Mouse (Mus musculus): ENCODE measurements around the gene Nrcam.

Nrcam gene

DNA sequence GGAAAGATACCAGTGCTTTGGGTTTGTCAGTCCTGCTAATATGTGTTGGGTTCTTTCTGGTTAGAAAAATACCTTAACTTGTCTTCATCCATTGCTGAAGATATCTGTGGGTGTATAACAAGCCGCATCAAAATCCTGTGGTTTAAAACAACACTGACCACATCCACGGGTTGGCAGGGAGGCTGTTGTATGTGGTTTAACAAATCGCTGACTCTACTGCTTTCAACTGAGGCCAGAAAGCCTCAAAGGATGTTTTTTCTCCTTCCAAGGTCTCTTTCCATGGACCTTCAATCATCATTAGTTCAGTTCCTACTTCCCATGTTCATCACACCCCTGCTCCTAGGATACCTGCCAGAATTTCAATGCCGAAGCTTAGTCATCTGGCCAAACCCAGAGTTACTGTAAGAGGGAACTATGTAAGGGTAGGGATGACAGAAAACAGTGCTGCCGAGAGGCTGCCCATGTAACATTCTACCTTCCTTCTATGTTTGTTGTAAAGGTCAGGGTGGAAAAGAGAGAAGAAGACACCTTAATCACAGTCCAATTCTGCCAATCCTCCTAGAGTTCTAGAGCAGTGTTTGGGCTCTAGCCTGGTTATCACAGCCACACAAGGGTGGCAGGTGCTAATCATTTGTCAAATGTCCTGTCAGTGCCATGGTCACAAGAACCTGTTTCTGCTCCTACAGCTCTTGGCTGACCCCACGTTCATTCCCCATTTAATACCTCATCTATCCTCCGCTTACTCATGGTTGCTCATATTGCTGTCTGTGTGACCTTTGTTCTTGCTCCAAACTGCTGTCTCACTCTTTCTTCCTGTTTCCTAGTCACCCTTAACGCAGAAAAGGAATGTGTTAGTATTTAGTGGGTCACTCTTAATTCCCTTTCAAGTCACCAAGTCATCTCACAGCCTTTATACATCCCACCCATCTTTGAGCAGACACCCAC is 196.2 kb downstream of the Nrcam start:
- DNase-seq, result peak; percentile 47 to 52

DNA sequence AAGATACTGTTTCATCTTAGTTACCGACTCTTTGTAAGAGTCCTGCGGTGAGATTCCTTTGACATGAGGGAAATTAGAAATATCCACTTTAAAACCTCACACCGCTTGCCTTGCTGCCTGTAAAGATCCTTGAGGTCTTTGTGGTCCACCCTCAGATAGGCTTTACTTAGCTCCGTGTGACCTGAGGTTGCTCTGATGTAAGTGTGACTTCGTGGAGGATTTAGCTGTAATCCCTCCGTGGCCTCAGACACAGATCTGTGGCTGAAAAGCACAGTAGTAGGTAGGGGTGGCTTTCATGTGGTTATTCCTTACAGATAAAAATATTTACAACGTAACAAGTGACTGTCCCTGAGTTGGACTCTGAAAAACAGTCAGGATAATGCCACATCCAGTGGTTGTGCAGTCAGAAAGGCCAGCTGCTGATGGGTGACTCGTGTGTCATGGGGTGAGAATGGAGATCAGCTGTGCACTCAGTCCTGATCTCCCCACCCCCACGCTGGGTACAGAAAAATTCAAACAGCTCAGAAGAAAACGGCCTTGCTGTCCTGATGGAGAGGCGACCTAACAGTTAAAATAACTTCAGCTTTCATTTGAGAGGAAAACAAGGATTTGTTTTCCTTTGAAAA is 199.8 kb downstream of the Nrcam start:
- no peak for DNase-seq

DNA sequence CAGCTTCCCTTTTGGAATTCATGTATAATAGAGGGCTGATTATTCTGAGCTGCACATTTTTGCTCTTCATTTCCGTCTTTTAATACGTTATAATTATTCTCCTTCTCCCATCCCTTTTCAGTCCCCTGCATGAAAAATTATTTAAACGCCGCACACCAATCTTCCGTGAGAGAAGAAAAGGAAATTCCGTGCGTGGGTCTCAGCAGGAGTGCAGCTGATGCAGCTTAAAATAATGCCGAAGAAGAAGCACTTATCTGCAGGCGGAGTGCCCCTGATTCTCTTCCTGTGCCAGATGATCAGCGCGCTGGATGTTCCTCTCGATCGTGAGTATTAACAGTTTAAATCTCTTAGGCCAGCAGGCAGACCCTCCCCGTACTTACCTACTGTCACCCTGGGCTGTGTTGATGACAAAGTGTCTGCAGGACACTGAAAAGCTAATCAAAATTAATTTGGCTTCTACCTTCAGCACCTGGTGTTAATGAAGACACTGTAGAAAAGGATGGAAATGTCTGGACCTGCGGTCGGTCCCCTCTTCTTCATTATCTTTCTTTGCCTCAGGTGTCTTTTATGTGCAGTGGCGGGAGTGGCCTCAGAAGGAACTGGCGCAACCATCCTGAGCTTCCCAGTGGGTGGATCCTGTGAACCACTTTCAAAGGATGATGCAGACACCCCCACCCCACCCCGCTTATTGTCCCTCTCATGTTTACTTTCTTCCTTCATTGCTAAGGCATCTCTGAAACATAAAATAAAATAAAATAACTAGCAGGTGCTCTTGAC is 203.8 kb downstream of the Nrcam start:
- DNase-seq, result no peak

GRCm38 (mm10) chr12:44534100-44534633 is 205.5 kb downstream of the Nrcam start:
- no peak for DNase-seq

DNA sequence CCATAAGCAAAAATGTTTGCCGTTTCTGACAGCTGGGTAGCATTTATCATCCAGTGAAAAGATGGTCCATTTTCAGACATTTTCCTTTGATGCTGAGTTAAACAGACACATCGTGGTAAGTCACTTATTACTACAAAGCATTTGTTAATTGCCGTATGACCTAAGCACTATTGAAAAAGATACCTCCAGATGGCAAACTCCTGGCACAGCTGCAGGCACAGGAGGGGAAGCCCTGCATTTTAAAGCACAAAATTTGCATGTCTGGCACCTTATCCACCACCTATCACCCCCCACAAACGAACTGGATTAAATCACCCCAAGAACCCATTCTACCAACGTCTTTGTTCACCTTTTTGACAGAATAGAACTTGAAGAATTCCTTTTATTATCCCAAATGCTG is 206.9 kb downstream of the Nrcam start:
- peak in 1 of 2 experiments; percentile 43 for DNase-seq

DNA sequence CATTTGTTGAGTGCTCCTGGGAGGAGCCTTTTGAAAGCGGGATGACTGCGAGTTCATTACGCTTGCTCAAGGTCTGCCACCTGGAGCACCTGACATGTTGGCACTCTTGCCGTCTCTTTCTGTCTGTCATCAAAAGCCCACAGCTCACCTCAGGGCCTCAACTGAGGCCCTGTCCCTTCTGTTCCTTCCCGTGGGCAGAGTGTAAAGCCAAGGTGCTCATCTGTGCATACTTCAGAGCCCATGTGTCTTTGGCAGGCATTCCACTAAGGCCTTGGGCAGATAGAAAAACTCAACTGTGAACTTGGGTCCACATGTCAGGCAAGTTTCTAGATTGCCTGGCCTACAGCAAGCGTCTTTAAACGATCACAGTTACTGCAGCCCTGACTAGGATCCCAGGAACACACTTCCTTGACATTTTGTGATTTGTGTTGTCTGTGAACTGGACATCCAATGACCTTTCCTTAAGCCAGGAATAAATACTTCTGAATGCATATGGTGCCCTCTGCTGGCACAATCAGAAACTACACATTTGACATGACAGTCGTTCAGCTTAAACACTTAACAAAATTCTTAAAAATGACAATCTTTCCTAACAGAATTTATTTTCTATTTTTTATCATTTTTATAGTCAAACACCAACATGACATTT is 219.2 kb downstream of the Nrcam start:
- peak; percentile 93 to 95 for DNase-seq

DNA sequence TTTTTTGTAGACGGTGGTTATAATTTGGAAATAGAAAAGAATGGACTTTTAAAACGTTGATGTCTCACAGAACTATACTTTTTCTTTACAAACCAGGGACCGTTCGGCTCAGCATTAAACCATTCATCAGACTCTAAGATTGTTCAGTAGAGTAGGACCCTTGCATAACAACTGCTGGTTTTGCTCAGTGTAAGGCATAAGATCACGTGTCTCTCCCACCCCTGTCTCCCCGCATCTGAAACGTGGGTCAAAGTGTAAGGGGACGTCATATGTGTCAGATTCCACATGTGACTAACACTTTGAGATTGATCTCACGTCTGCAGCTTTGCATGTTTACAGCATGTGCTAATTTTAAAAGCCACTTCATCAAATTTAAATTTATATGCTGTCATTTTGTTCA is 219.8 kb downstream of the Nrcam start:
- DNase-seq, result no peak

GRCm38 (mm10) chr12:44551614-44552013 is 222.9 kb downstream of the Nrcam start:
- DNase-seq, result no peak

DNA sequence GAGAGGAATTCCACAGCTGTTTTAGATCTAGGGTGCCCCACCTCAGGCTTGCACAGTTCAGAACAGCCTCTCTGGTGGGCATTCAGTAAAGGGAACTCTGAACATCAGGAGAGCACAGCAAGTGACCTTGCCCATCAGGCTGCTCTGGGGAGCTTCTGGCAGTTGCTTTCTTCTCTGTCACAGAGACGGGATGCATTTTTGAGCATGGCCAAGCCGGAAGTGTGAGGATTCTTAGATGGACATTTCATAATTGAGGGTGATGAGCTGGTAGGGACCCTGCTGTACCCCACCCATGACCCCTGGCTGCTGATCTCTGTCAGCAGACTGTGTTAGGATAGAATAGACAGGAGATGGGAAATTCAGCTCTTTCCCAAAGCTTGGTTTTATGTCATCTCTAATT is 225.4 kb downstream of the Nrcam start:
- DNase-seq, result peak; percentile 35 to 53

DNA sequence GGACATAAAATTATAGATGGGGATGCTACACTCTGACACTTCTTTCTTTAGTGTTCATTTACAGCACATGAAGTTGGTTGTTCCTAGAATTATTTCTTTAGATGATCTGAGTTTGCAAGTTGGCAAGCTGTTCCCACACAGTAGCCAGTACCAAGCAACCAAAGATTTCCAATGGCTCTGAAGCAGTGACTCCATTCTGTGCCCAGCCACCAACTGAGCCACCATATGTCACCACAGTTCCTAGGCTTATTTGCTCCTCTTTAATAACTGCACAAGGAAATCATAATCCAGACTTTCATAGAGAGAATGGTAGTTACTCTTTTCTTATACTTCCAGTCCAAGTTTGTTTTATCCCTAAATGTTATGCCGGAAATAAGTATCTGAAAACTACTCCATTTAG is 226.1 kb downstream of the Nrcam start:
- peak; percentile 90 to 93 for DNase-seq

GRCm38 (mm10) chr12:44560002-44560401 is 231.3 kb downstream of the Nrcam start:
- no peak for DNase-seq

DNA sequence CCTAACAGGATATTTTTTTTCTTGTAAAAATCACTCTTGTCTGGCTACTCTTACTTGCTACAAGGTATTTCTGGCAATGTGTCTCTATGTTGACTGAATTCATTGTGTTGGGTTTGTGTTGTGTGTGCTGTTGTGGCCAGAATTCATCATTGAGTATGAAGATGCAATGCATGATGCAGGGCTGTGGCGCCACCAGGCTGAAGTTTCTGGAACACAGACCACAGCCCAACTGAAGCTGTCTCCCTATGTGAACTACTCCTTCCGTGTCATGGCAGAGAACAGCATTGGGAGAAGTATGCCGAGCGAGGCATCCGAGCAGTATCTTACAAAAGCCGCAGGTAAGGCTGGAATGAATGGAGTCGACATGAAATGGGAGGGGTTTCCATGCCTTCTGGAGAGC is 241.4 kb downstream of the Nrcam start:
- peak; percentile 45 to 59 for DNase-seq

- DNase-seq, result peak; percentile 30 to 74
Observed at GRCm38 (mm10) chr12:44572664-44573063, 244.0 kb downstream of the Nrcam start.

GRCm38 (mm10) chr12:44574167-44574566 is 245.5 kb downstream of the Nrcam start:
- no peak for DNase-seq

- peak; percentile 89 to 93 for DNase-seq
Observed at GRCm38 (mm10) chr12:44601410-44602149, 272.9 kb downstream of the Nrcam start.

GRCm38 (mm10) chr12:44602269-44602957 is 273.7 kb downstream of the Nrcam start:
- DNase-seq, result no peak

GRCm38 (mm10) chr12:44602958-44603331 is 274.3 kb downstream of the Nrcam start:
- peak in 1 of 2 experiments; percentile 25 for DNase-seq

DNA sequence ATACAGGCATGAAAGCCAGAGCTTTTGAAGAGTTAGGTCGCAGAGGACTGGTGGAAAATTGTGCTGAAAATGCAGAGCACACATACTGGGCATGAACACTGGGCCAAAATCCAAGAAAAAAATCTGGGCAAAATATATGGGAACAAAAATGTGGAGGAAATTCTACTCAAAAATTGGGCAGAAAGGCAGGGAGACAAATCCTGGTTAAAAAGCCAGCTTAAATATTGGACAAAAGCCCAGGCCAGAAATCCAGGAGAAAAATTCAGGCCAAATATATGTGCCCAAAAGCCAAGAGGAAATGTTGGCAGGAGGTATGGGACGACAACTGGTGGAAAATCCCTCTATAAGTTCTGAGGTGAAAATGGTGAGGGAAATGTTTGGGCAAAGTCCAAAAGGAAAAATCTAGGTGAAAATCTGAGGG is 288.3 kb downstream of the Nrcam start:
- peak; percentile 44 to 50 for DNase-seq

GRCm38 (mm10) chr12:44617488-44617887 is 288.8 kb downstream of the Nrcam start:
- DNase-seq, result peak; percentile 57 to 59

GRCm38 (mm10) chr12:44639341-44639921 is 310.7 kb downstream of the Nrcam start:
- DNase-seq, result no peak

- no peak for DNase-seq
Observed at GRCm38 (mm10) chr12:44640579-44640978, 311.9 kb downstream of the Nrcam start.
